Mouse (Mus musculus) heart, embryonic 15.5 days (tissue): ENCODE results near the gene Angptl6. TPM values are rescaled to one million over a fixed set of nuclear protein-coding genes. Genes with fewer than 3 reads are reported as not detected.
"Not testable (repeated sequence)": the region's sequence is repeated elsewhere in the genome, so short reads cannot be mapped to it uniquely, and the experiment has no call there.

Experiments
- ATAC-seq: fragments of 200-750 bp; cut with Nextera tagmentation; replicated peaks from 2 replicates; pipeline ENCODE4 v1.8.0; 2017; ENCODE audit warnings: low read depth, moderate TSS enrichment; ENCODE audit not compliant: insufficient number of reproducible peaks, insufficient read depth, low FRiP score
- H3K27ac ChIP-seq: fragments of 300-500 bp; sonication (generic); 2 replicates; pipeline ENCODE4 v1.5.1; 2015; ENCODE audit warnings: mild to moderate bottlenecking, inconsistent platforms
- H3K27me3 ChIP-seq: fragments of 300-500 bp; sonication (generic); 2 replicates; pipeline ENCODE4 v1.6.1; 2015; ENCODE audit warnings: inconsistent platforms
- H3K36me3 ChIP-seq: fragments of 300-500 bp; sonication (generic); 2 replicates; pipeline ENCODE4 v1.6.1; 2015; ENCODE audit warnings: mild to moderate bottlenecking, inconsistent platforms
- H3K4me1 ChIP-seq: fragments of 300-500 bp; sonication (generic); replicated peaks from 2 replicates; pipeline ENCODE4 v1.6.1; 2015; ENCODE audit warnings: inconsistent platforms
- H3K4me2 ChIP-seq: fragments of 300-500 bp; sonication (generic); 2 replicates; pipeline ENCODE4 v1.6.1; 2015; ENCODE audit warnings: inconsistent platforms, mild to moderate bottlenecking, moderate library complexity
- H3K4me3 ChIP-seq: fragments of 300-500 bp; sonication (generic); 2 replicates; pipeline ENCODE4 v1.5.1; 2015; ENCODE audit warnings: mild to moderate bottlenecking, inconsistent platforms
- H3K9ac ChIP-seq: fragments of 300-500 bp; sonication (generic); 2 replicates; pipeline ENCODE4 v1.6.1; 2015; ENCODE audit warnings: mild to moderate bottlenecking, inconsistent platforms
- H3K9me3 ChIP-seq: fragments of 300-500 bp; sonication (generic); replicated peaks from 2 replicates; pipeline ENCODE4 v1.6.1; 2016; ENCODE audit warnings: inconsistent platforms
- WGBS: fragments of 180-500 bp; shearing (Covaris S2); methylation state at CpG from one replicate; pipeline ENCODE4 v1.1.7; 2015; ENCODE audit warnings: mixed read lengths; 5-methylcytosine and 5-hydroxymethylcytosine counted together
- microRNA-seq: library from miRNA; unstranded; fragments of <30 nt; microRNA quantifications from one replicate; pipeline ENCODE4, GENCODE M21; 2016
- polyA plus RNA-seq: library from polyadenylated mRNA; unstranded; fragments of >200 nt; fragmentation: Nextera tagmentation; extraction: Ambion mirVana; gene quantifications from 2 replicates; pipeline ENCODE4 v1.2.1, GENCODE M21; 2015

Angptl6 gene
- polyA plus RNA-seq, 1 experiment from 2014 or later: 2.0 TPM

DNA sequence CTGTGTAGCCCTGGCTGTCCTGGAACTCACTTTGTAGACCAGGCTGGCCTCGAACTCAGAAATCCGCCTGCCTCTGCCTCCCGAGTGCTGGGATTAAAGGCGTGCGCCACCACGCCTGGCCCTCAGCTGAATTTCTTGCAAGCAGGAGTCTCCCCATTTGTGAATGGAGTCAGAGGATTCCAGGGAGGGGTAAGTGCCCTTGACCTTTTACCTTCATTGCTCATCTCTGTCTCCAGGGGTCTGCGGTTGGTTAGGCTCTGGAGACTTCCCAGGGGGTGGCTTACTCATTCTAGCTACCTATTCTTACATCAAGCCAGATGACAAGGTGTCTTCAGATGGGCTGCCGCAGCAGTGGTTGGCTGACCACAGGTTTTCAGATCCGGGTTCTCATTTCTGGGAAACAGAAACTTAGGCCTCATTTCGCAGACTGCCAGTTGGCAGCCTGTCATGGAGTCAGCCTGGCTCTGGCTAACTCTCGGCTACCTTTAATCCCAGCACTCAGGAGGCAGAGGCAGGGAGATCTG, 44.0 kb downstream of the Angptl6 start:
- not testable (repeated sequence) for H3K27ac ChIP-seq, ATAC-seq

DNA sequence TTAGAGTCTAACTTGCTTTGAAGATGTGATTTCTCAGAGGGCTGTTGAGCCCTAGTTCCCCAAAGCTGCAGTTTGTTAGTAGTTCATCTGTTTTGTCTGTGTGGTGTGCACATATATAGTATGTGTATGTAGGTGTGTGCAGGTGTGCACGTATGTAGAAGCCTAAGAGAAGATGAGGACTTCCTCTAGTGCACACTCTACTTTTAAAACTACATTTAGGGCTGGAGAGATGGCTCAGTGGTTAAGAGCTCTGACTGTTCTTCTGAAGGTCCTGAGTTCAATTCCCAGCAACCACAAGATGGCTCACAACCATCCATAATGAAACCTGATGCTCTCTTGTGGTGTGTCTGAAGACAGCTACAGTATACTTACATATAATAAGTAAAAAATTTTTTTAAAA, 44.6 kb downstream of the Angptl6 start:
- peaks cover 14% of the 10 kb centered on the region; the same call in 1 of the 2 replicates for H3K27me3 ChIP-seq
- 69% methylated on average over 1 of the region's 1 CpGs for WGBS
- H3K4me1 ChIP-seq: peaks cover 9% of the 10 kb centered on the region
- no peak overlapping the region for H3K9ac ChIP-seq
- ATAC-seq: no peak
- H3K27ac ChIP-seq: no peak overlapping the region
- H3K9me3 ChIP-seq: no peaks in the 10 kb centered on the region
- no peak overlapping the region for H3K4me2 ChIP-seq
- no peaks in the 10 kb centered on the region for H3K36me3 ChIP-seq
- H3K4me3 ChIP-seq: no peak overlapping the region

More for the DNA sequence above, 44.0 kb downstream of the Angptl6 start:
- not testable (repeated sequence) for H3K4me2 ChIP-seq, H3K9ac ChIP-seq, H3K4me3 ChIP-seq, H3K27me3 ChIP-seq, H3K9me3 ChIP-seq, H3K4me1 ChIP-seq, H3K36me3 ChIP-seq
- WGBS: 78% methylated on average over 11 of the region's 11 CpGs

DNA sequence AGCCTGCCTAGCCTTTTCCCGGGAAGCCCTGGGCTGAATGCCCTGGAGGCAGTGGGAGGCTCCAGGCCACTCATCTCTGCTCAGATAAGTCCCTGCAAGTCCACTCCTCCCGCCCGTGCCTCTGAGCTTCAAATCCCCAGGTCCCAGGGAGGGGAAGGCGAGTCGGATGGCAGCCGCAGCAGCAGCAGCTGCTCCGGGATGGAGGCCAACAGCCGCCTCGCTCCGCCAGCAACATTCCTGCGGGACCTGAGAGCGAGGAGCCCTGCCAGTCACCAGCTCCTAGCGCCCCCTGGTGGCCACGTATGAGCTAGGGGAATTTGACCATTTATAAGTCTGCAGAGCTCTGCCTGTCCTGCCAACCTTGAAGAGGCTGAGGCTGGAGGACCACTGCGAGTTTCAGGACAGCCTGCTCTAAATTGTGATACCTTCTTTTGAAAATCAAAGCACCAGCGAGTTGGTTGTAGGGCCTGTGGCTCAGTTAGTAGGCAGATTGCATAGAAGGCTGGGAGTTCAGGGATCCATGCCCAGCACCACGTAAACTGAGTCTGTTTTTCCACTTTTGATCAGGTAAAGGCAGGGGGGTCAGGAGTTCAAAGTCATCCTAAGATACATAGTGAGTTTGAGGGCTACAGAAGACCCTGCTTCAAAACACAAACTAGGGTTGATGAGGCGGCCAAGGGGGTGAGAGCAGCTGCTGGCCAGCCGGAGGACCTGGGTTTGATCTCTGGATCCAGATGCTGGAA, 48.5 kb downstream of the Angptl6 start:
- Histone ChIP-seq H3K9ac (no peak overlapping the region), H3K4me1 (peaks cover 9% of the 10 kb centered on the region), H3K36me3 (no peaks in the 10 kb centered on the region), H3K4me2 (no peak overlapping the region), H3K27ac (no peak overlapping the region), H3K27me3 (peaks cover 17% of the 10 kb centered on the region; the same call in 1 of the 2 replicates), H3K9me3 (no peaks in the 10 kb centered on the region), H3K4me3 (no peak overlapping the region)
- peak; percentile 93 for ATAC-seq
- 14% methylated on average over 19 of the region's 19 CpGs for WGBS

DNA sequence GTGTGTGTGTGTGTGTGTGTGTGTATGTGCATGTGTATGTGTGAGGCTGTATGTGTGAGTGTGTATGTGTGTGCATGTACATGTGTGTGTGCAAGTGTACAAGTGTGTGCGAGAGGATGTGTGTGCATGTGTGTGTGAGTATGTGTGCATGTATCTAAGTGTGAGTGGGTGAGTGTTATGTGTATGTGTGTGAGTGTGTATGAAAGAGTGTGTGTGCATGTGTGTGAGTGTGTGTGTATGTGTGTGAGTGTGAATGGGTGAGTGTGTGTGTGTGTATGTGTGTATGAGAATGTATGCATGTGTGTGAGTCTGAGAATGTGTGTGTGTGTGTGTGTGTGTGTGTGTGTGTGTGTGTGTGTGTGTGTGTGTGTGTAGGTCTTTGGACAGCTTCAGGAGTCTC, 51.4 kb downstream of the Angptl6 start:
- peaks cover 17% of the 10 kb centered on the region for H3K27me3 ChIP-seq
- WGBS: 100% methylated on average over 1 of the region's 1 CpGs

DNA sequence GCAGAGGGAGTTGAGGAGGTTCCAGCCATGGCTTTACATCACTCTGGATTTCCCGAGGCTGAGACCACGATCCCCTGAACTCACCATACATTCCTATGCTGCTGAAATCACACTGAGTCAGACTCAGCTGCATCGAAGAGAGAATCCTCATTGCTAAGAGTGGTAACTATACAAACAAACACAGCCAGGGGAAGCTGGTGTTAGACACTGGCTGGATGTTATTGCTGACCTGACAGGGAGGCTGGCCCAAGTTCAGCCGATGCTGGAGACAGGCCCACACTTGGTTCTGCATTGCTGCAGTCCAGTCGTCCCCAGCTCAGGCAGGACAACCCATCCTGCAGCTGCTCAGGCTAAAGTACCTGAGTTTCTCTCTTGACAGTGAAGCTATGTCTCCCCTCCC, 53.7 kb downstream of the Angptl6 start:
- H3K4me3 ChIP-seq: no peak overlapping the region
- no peaks in the 10 kb centered on the region for H3K9me3 ChIP-seq
- no peak overlapping the region for H3K27ac ChIP-seq
- peaks cover 8% of the 10 kb centered on the region for H3K4me1 ChIP-seq
- peaks cover 10% of the 10 kb centered on the region for H3K27me3 ChIP-seq
- no peak overlapping the region for H3K9ac ChIP-seq
- no peak for ATAC-seq
- 42% methylated on average over 5 of the region's 5 CpGs for WGBS
- no peaks in the 10 kb centered on the region for H3K36me3 ChIP-seq
- no peak overlapping the region for H3K4me2 ChIP-seq

More for the DNA sequence above, 51.4 kb downstream of the Angptl6 start:
- ATAC-seq: no peak
- H3K4me2 ChIP-seq: no peak overlapping the region
- H3K9ac ChIP-seq: no peak overlapping the region
- H3K27ac ChIP-seq: no peak overlapping the region
- no peaks in the 10 kb centered on the region for H3K36me3 ChIP-seq
- H3K4me3 ChIP-seq: no peak overlapping the region
- no peaks in the 10 kb centered on the region for H3K9me3 ChIP-seq
- H3K4me1 ChIP-seq: peaks cover 9% of the 10 kb centered on the region

Small RNAs within 50 kb of the gene (microRNA-seq; reads per million reads assigned to microRNA genes)
- not detected for gene Mir7081

Other genes with a start within 250 kb of the Angptl6 start
- 295 and 378 TPM in 2 replicates for gene Ubl5, start 236.8 kb downstream of the Angptl6 start, polyA plus RNA-seq
- 13.4 and 17.8 TPM in 2 replicates for gene Fbxl12, start 235.0 kb downstream of the Angptl6 start, polyA plus RNA-seq
- gene Pin1, start 227.6 kb downstream of the Angptl6 start, polyA plus RNA-seq: 40.2 and 43.1 TPM in 2 replicates
- 1.00 and 3.1 TPM in 2 replicates for gene Olfm2, start 133.4 kb downstream of the Angptl6 start, polyA plus RNA-seq
- gene Col5a3, start 64.7 kb downstream of the Angptl6 start, polyA plus RNA-seq: 1.1 and 3.2 TPM in 2 replicates
- gene Rdh8, start 61.2 kb downstream of the Angptl6 start, polyA plus RNA-seq: not detected in 2 replicates
- 7.1 and 13.4 TPM in 2 replicates for gene A230050P20Rik, start 11.1 kb downstream of the Angptl6 start, polyA plus RNA-seq
- 31.1 and 40.4 TPM in 2 replicates for gene Ppan, start 8.4 kb upstream of the Angptl6 start, polyA plus RNA-seq
- gene Eif3g, start 18.9 kb upstream of the Angptl6 start, polyA plus RNA-seq: 183 and 207 TPM in 2 replicates
- gene Dnmt1, start 80.2 kb upstream of the Angptl6 start, polyA plus RNA-seq: 41.7 and 61.2 TPM in 2 replicates
- gene S1pr2, start 97.1 kb upstream of the Angptl6 start, polyA plus RNA-seq: 16.9 and 26.6 TPM in 2 replicates
- gene Mrpl4, start 123.0 kb upstream of the Angptl6 start, polyA plus RNA-seq: 136 and 147 TPM in 2 replicates
- gene Icam1, start 136.3 kb upstream of the Angptl6 start, polyA plus RNA-seq: 13.2 and 24.9 TPM in 2 replicates
- 1.9 and 2.8 TPM in 2 replicates for gene Icam4, start 149.6 kb upstream of the Angptl6 start, polyA plus RNA-seq
- 0.04 and 0.13 TPM in 2 replicates for gene Icam5, start 152.3 kb upstream of the Angptl6 start, polyA plus RNA-seq
- gene Zglp1, start 187.4 kb upstream of the Angptl6 start, polyA plus RNA-seq: 0.42 TPM in 1 of 2 replicates, not detected in the other
- 0.26 and 0.79 TPM in 2 replicates for gene Gm49373, start 193.4 kb upstream of the Angptl6 start, polyA plus RNA-seq
- 42.9 and 52.3 TPM in 2 replicates for gene Fdx1l, start 193.9 kb upstream of the Angptl6 start, polyA plus RNA-seq
- gene Gm38431, start 212.3 kb upstream of the Angptl6 start, polyA plus RNA-seq: 1.1 and 2.3 TPM in 2 replicates
- gene Raver1, start 212.3 kb upstream of the Angptl6 start, polyA plus RNA-seq: 33.5 and 53.2 TPM in 2 replicates